32 mouse cellular contexts compared by ENCODE assay signal in genomic region chr9:40094769-40095168, GRCm38 (mm10). TPM values are rescaled to one million over a fixed set of nuclear protein-coding genes. Genes with fewer than 3 reads are reported as not detected.
"Had no signal": no experiment of that assay in that cellular context is flagged by ENCODE, and none has a peak within 500 bp of the region (broad histone marks: within the 10 kb centered on the region; RNA-seq: fewer than 3 reads in every experiment).

No protein-coding gene starts in this region.

- H3K27me3 ChIP-seq: liver, embryonic 13.5 days; midbrain, embryonic 13.5 days had no signal

- ATAC-seq: lung, postnatal 0 days; midbrain, embryonic 13.5 days; midbrain, embryonic 16.5 days had no signal

- DNase-seq: kidney, adult 11 months; kidney, adult 9 months; kidney, postnatal 14 days; kidney, postnatal 4 days; layer of hippocampus, adult 9-11 months; liver, embryonic 13.5 days; lung, embryonic 14.5 days; thymus, adult 2 months; thymus, postnatal 14 days; thymus, postnatal 4 days had no signal

RNA-seq across cellular contexts. Expression of gene Olfr983, which starts 1.4 kb away (rescaled TPM):
- total RNA-seq: layer of hippocampus, adult 2 months; layer of hippocampus, postnatal 25 days; left cerebral cortex, adult 18-20 months; left cerebral cortex, postnatal 36 days; liver, adult 2 months; megakaryocyte, adult 5-6 weeks; monocyte, adult 5-6 weeks had no signal
- polyA plus RNA-seq: kidney, embryonic 16.5 days; limb, embryonic 11.5 days; limb, embryonic 14.5 days; liver, adult 2 months; liver, embryonic 13.5 days; liver, embryonic 16.5 days; lung, embryonic 14.5 days; lung, postnatal 0 days; macrophage; midbrain, embryonic 10.5 days; midbrain, embryonic 13.5 days; midbrain, embryonic 16.5 days; neural tube, embryonic 11.5 days; neural tube, embryonic 14.5 days; small intestine, adult 2 months; spleen, adult 2 months; stomach, embryonic 14.5 days; stomach, postnatal 0 days; thymus, adult 2 months had no signal

RNA-seq across cellular contexts. Expression of gene Olfr984, which starts 19.2 kb away (rescaled TPM):
- total RNA-seq: layer of hippocampus, adult 2 months; layer of hippocampus, postnatal 25 days; left cerebral cortex, adult 18-20 months; left cerebral cortex, postnatal 36 days; liver, adult 2 months; megakaryocyte, adult 5-6 weeks; monocyte, adult 5-6 weeks had no signal
- polyA plus RNA-seq: kidney, embryonic 16.5 days; limb, embryonic 11.5 days; limb, embryonic 14.5 days; liver, adult 2 months; liver, embryonic 13.5 days; liver, embryonic 16.5 days; lung, embryonic 14.5 days; lung, postnatal 0 days; macrophage; midbrain, embryonic 10.5 days; midbrain, embryonic 13.5 days; midbrain, embryonic 16.5 days; neural tube, embryonic 11.5 days; neural tube, embryonic 14.5 days; small intestine, adult 2 months; spleen, adult 2 months; stomach, embryonic 14.5 days; stomach, postnatal 0 days; thymus, adult 2 months had no signal

RNA-seq across cellular contexts. Expression of gene Olfr982, which starts 21.1 kb away (rescaled TPM):
- total RNA-seq: layer of hippocampus, adult 2 months; layer of hippocampus, postnatal 25 days; left cerebral cortex, adult 18-20 months; left cerebral cortex, postnatal 36 days; liver, adult 2 months; megakaryocyte, adult 5-6 weeks; monocyte, adult 5-6 weeks had no signal
- polyA plus RNA-seq: kidney, embryonic 16.5 days; limb, embryonic 11.5 days; limb, embryonic 14.5 days; liver, adult 2 months; liver, embryonic 13.5 days; liver, embryonic 16.5 days; lung, embryonic 14.5 days; lung, postnatal 0 days; macrophage; midbrain, embryonic 10.5 days; midbrain, embryonic 13.5 days; midbrain, embryonic 16.5 days; neural tube, embryonic 11.5 days; neural tube, embryonic 14.5 days; small intestine, adult 2 months; spleen, adult 2 months; stomach, embryonic 14.5 days; stomach, postnatal 0 days; thymus, adult 2 months had no signal

RNA-seq across cellular contexts. Expression of gene Olfr985, which starts 35.2 kb away (rescaled TPM):
- total RNA-seq: layer of hippocampus, adult 2 months; layer of hippocampus, postnatal 25 days; left cerebral cortex, adult 18-20 months; left cerebral cortex, postnatal 36 days; liver, adult 2 months; megakaryocyte, adult 5-6 weeks; monocyte, adult 5-6 weeks had no signal
- polyA plus RNA-seq: kidney, embryonic 16.5 days; limb, embryonic 11.5 days; limb, embryonic 14.5 days; liver, adult 2 months; liver, embryonic 13.5 days; liver, embryonic 16.5 days; lung, embryonic 14.5 days; lung, postnatal 0 days; macrophage; midbrain, embryonic 10.5 days; midbrain, embryonic 13.5 days; midbrain, embryonic 16.5 days; neural tube, embryonic 11.5 days; neural tube, embryonic 14.5 days; small intestine, adult 2 months; spleen, adult 2 months; stomach, embryonic 14.5 days; stomach, postnatal 0 days; thymus, adult 2 months had no signal

RNA-seq across cellular contexts. Expression of gene Tmem225, which starts 53.2 kb away (rescaled TPM):
- total RNA-seq: layer of hippocampus, adult 2 months; layer of hippocampus, postnatal 25 days; left cerebral cortex, adult 18-20 months; left cerebral cortex, postnatal 36 days; liver, adult 2 months; megakaryocyte, adult 5-6 weeks; monocyte, adult 5-6 weeks had no signal
- polyA plus RNA-seq: kidney, embryonic 16.5 days; limb, embryonic 11.5 days; limb, embryonic 14.5 days; liver, adult 2 months; liver, embryonic 13.5 days; liver, embryonic 16.5 days; lung, embryonic 14.5 days; lung, postnatal 0 days; macrophage; midbrain, embryonic 10.5 days; midbrain, embryonic 13.5 days; midbrain, embryonic 16.5 days; neural tube, embryonic 11.5 days; neural tube, embryonic 14.5 days; small intestine, adult 2 months; spleen, adult 2 months; stomach, embryonic 14.5 days; stomach, postnatal 0 days; thymus, adult 2 months had no signal
